Mouse (Mus musculus) CD4-positive naive resting alpha-beta T cell, adult 76 days (primary cell): Measurements from ENCODE around the gene Lrrn2. TPM values are rescaled to one million over a fixed set of nuclear protein-coding genes. Genes with fewer than 3 reads are reported as not detected.

Experiments used
- total RNA-seq: library from RNA; stranded (reverse); gene quantifications from one replicate; pipeline ENCODE4 v1.2.4, GENCODE M21; 2023

Lrrn2 gene
- not detected for total RNA-seq

DNA sequence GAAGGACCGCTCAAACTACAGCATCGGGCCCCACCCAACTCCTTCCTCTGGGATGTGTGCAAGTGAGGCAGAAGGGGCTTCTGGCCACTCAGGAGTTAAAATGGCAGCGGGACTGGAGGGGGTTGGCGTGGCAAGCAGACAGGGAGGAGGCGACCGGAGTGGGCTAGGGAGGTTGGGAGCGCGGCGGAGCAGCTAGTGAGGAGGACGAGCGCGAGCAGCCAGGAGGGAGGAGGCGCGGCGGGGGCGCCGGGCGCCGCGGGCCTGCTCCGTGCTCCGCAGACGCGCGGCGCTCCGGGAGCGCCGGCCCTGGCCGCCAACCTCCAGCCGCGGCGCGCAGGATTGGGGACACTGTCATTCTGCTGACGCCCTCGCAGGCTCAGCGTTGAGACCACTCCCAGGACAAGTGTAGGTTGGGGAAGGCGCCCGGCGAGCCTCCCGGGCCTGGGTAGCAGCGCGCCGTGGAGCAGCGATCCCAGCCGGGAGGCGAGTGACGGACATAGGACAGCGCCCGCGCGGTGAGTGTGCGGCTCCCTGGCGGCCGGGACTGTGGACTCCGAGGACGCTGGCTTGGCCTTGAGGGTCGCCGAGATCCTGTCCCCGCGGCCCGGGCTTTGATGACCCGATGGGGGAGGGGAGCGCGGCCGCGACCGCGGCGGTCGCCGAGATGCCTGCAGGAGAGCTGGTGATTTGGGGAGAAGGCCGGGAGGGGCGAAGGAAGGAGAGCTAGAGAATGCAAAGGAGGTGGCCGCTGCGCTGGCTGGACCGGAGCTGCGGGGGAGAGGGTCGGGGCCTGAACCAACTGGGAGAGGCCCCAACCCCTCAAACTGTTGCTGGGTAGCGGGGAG, at the start of gene Lrrn2:
Lrrn2 (plus strand) TSS at position 113 of the 845 bp plus-strand sequence.

Other genes starting within 250 kb of the Lrrn2 start
- gene Nfasc, start 138.5 kb upstream of the Lrrn2 start, total RNA-seq, result 0.09 TPM
- gene Mdm4, start 150.3 kb downstream of the Lrrn2 start, total RNA-seq, result 291 TPM
- gene Pik3c2b, start 165.4 kb downstream of the Lrrn2 start, total RNA-seq, result 13.0 TPM